Mouse (Mus musculus) olfactory bulb, adult 2 months (tissue): ENCODE results near the gene Myo1c.

Source experiments
- CTCF ChIP-seq: fragments of 200-500 bp; IDR thresholded peaks from 2 replicates; pipeline ENCODE4 v1.5.1; 2012; ENCODE audit warnings: low read depth, mild to moderate bottlenecking, low read length, moderate library complexity; ENCODE audit not compliant: insufficient read depth
- POLR2A ChIP-seq: fragments of 200-500 bp; IDR thresholded peaks from 2 replicates; pipeline ENCODE4 v1.6.1; 2012; ENCODE audit warnings: mild to moderate bottlenecking, low read depth, low read length, moderate library complexity; ENCODE audit not compliant: insufficient read depth

DNA sequence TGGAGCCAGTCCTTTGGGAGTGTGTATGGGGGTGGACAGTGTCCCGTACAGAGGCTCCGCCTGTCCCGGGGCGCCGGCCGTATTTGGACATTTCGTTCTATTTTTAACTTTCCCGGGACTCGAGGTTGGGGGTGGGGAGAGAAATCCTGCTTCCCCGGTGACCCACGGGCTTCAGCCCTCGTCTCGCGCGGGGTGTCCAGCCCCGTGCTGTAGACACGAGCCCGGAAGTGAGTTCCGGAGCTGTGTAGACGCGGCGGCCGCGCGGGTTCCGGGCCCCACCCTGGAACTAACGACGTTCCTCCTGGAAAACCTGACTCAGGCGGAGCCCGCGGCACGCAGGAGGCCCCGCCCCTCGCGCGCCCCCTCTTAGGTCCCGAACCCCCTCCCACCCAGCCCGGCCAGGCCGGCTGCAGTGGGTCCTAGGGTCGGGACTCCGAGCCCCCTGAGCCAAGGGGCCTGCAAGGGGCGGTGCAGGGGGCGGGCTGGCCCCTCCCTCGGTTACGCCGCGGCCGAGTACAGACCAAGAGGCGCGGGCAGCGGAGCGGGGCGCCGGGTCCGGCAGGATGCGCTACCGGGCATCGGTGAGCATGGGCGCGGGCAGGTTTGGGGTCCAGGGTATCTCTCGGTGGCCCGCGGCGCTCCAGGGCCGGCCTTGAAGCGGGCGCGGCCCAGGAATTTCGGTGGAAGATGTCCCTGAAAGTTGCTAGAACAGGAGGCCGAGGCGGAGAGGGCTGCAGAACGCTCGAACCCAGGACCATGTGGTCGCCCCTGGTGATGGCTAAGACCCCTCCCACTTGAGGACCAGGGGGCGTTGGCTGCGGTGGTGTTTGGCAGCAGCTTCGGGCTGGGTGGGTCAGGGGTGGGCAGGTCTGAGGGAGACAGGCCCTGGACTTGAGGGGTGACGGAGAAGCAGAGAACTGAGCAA lies 5.6 kb downstream of the Myo1c start:
- no peak for TF ChIP-seq POLR2A
- TF ChIP-seq CTCF: no peak
